Mouse (Mus musculus) cerebellum, adult 11 months (tissue): ENCODE data around the gene Zfp326.
"Not testable (repeated sequence)": the region's sequence is repeated elsewhere in the genome, so short reads cannot be mapped to it uniquely, and the experiment has no call there.

ENCODE experiments used
- DNase-seq: peaks from one replicate; pipeline ENCODE4 v3.0.0; 2022

Gene Zfp326

DNA sequence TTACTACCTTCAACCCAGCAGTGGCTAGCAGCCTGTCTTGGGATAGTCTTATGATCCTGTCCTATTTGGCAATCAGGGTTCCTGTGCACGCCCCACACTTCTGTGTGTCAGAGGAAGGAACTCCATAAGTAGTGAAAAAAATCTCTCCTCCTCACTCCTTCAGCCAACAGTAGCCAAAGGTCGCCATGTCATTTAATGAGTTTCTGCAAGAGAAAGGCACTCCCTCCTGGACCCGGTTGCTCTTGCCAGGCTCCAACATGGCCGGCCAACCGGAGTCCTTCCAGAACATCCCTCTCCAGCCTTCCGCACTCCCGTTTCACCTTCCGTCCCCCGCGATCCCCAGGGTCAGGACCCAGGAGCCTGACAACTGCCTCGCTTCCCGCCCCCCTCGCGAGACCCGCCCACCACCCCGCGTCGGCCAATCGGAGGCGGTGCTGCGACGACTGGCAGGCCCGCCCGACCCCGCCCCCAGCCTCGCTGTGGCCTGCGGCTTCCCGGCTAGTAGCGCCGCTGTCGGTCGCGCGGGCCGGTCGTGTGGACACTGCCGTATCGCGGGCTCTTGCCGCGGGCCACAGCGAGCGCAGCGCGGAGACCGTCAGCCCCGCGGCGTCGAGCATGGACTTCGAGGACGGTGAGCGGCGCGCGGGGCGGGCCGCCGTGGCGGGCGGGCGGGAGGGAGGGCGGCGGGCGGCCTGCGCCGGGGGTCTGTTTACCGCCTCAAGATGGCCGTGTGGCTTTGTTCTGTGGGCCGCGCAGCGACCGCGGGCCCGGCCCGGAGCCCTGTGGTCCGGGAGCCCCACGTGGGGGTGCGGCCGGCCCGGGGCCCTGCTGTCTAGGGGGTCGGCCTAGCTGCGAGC, at the start of gene Zfp326:
TSS of gene Zfp326 (plus strand) at position 498 of the 857 bp plus-strand sequence.
- peak; percentile 84 for DNase-seq

DNA sequence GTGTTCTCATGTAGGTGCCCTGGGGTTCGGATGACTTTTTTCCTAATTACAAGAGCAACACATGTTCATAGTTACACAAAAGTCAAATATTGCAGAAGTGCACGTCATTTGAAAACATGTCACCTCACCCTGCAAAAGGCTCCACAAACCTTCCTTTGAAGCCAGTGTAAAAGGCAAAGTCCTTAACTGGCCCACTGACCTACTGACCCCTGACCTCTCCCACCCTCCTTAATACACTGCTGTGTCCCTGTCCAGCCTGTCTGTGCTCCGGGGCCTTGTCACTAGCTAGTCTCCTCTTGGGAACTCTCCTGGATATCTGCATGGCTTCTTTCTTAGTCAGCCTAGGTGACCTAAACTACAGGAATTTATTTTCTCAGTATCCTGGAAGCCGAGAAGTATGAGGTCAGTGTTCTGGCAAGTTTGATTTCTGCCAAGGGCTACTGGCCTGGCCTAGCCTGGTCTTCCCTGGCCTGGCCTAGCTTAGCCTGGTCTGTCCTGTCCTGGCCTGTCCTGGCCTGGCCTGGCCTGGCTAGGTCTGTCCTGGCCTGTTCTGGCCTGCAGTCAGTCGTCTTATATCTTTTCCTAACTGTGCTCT, 49.4 kb upstream of the Zfp326 start:
- no peak for DNase-seq

DNA sequence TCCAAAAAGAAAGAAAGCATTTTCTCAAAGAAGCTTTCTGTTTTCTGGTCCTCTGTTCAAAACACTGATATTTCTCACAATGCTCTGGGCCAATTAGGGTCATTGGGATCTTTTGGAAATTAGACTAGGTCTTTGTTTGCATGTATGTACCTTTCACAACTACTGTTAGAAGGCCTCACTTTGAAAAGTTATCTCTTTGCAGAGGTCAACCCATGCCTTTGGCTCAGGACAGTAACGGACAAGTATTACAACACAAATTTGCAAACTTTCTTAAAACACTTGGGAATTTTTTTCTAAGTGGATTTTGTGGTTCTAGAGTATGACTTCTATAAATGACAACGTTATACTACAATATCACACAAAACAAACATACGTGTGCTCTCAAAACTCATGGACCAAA, 48.3 kb upstream of the Zfp326 start:
- no peak for DNase-seq

DNA sequence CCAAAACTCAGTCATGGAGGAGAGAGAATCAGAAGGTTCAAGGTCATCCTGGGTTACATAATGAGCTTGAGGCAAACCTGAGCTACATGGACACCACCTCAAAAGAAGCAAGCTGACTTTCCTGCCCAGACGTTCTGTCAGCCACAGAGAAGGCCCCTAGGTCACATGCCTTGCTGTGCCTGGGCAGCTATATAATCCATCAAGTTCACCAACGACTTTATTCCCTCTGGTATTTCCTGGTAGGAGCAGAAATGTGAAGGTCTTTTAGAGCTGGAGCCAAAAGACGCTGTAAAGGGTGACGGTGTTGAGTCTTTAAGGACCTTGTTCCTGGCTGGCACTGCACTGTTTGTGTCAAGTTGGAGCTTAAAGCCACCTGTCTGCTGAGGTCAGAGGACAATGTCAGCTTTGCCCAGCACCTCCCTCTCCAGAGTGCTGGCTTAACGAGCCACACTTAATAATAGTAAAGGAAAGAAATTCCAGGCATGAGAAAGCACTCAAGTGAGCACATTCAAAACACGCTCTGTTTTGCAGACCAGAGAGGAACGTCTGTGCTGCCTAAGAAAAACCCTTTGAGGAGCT, 47.3 kb upstream of the Zfp326 start:
- no peak for DNase-seq

DNA sequence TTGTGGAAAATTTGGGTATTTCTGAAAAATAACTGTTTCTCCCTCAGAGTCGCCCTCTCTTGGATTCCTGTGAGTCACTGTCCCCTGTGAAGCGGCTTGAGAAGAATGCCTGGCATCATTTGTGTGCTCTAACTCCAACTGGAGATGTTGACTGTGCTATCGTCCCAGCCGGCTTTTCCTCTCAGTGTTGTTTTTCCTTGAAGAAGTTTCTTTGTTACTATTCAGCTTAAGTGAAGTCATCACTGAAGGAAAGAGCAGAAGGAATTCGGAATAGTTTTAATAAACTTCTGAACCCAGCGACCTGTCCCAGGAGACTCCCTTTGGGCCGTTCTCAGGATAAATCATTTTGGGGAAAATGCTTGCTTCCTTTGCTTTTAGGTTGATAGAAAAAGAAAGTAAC, 44.2 kb upstream of the Zfp326 start:
- no peak for DNase-seq

DNA sequence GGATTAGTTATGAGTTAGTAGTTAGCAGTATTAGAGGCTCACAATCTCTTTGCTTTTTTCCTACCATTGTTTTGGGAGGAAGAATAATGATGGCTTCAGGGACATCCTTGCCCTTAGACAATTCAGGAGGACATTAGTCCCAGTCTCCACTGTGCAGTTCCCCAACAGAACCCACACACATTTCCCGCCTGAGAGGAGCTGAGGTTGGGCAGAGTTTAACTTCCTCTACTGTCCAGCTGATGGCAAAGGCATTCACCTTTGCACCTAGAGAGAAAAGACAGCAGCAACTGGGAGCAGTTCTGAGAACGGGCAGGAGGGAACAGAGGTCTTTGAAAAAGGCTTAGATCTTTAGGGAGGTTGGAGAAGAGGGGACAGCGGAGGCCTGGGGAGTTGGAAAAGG, 42.4 kb upstream of the Zfp326 start:
- no peak for DNase-seq

DNA sequence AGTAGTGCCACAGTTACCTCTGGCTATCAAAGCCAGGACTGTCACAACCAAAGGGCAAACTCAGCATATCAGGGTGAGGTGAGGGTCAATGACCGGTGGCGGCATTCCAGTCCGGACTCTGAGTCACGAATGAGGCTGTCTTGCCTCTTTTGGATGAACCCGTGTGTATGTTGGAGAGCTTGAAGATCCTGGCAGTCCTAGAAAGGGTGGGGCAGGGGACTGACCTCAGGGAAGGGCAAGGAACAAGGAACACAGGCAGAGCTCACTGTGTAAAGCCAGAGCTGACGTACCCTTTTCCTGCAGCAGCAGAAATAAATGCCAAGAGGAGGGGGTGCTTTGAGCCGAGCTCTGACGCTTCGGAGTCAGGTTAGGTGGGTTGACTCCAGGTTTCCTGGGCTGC, 40.4 kb upstream of the Zfp326 start:
- no peak for DNase-seq

DNA sequence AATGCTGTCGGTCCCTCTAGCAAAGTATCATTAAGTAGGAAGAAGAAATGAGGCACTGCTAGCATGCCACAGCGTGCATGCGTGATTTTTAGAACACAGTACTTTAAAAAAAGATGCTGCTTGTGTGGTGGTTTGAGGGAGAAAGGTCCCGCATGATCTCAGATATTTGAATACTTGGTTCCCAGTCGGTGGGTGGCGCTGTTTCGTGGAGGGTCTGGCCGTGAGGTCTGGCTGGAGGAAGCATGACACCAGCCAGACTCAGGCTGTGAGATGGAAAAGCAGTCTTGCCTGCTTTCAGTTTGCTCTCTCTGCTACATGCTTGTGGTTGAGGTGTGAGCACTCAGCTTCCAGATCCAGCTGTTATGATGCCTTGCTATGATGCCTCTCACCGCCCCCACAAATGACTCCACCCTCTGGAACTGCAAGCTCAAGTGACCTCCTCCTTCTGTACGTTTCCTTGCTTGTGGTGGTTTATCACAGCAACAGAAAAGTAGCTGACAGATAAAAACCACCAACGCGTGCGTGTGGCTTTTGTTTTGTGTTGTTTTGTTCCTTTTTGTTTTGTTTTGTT, 36.5 kb upstream of the Zfp326 start:
- no peak for DNase-seq

DNA sequence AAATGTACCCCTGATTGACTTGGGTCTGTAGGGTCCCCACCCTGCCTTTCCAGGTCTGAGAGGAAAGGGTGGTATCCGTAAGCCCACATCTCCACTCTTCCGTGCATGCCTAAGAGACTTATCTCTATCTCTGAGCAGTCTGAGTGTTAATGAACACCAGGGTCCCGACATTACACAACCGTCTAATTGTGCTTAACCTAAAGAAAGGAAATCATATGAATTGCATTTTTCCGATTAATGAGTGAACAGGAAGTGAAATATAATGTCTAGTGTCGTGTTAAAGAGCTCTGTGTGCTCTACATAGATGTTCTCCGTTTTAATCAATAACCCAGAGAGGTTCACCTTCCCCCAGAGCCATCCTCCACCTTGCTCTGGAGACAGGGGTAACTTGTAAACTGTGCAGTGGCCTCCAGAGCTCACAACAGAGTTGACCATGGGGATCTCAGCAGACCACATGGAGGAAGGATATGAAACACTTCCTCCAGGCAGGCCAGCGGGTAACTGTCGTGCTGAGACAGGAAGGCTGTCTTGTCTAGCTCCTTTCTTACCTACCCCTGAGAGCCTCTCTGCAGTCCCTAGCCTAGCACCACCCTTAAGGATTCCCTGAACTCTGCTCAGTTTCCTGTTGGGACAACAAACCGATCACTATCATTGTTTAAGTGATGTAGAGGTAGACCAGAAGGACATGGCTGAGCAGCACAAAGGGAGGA, 32.2 kb upstream of the Zfp326 start:
- no peak for DNase-seq

DNA sequence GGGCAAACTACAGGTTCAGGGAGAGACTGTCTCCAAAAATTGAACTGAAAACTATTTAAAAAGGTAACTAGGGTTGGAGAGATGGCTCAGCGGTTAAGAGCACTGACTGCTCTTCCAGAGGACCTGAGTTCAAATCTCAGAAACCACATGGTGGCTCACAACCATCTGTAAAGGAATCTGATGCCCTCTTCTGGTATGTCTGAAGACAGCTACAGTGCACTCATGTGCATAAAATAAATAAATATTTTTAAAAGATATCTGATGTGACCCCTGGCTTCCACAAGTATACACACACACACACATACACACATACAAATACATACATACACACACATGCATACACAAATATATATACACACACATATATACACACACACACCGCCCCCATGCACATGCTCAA, 31.3 kb upstream of the Zfp326 start:
- no peak for DNase-seq

DNA sequence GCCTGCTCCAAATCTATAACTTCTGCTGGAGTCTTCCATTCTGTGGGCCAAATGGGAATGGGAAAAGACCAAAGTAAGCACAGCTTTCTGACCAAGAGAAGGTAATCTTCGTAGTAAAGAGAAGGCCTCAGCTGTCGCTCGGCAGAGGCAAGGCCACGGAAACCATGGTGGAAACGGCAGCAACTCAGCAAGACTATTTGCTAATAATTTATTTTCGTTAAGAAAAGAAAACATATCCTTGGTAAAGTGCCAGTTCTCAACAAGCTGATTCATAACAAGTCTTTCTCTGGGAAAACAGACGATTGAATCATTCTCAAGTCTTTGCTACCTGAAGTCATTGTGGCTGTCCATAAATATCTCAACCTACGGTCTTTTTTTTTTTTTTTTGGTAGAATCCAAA, 28.6 kb upstream of the Zfp326 start:
- DNase-seq = no peak

DNA sequence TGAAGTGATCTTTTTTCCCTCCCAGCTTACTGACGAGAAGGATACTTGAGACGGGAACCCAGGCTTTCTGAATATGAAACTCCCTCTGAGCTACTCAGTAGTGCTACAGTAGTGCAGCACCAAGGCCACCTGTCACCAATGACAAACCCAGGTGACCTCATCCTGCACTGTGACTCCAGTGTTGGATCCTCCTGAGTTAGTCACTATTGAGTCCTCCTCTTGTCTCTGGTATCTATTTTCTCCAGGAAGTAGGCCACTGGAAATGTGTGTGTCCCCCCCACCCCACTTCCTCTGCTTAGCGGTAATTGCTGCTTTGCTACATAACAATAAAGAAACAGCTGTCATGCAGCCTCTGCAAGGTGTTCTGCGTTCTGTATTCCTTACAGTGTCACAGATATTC, 27.1 kb upstream of the Zfp326 start:
- no peak for DNase-seq

DNA sequence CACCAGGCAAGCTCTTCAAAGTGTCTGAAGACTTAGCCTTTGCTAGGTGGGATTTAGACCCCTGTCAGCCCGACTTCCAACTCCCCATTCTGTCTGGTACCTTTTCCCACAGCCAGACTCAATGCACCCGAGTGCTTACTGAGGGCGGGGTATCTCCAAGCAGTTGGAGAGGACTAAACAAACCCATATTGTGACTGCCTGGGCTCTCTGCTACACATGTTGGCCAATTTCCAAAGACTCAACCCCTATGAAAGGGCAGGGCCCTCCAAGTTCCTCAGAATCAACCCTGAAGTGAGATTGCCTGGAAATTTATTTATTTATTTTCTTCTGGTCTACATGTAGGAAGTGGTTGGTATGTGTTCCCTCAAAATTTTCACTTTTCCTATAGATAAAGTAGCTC, 26.7 kb upstream of the Zfp326 start:
- no peak for DNase-seq

DNA sequence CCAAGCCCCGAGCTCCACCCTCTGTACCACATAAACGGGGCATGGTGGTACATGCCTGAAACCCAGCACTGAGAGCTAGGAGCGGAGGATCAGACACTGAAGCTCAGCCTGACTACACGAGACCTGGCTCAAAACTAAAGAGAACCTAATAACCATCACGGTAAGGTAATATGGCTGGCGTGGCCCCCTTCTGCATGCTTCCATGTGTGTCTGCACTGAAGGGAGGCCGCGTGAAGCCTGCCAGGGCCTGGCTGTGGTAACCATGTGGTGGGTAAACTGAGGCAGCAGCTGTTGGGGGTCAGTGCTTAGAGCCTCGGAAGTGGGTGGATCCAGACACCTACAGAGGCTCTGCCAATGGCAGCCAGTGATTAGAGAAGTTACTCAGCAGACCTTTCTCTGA, 23.1 kb upstream of the Zfp326 start:
- DNase-seq = no peak

DNA sequence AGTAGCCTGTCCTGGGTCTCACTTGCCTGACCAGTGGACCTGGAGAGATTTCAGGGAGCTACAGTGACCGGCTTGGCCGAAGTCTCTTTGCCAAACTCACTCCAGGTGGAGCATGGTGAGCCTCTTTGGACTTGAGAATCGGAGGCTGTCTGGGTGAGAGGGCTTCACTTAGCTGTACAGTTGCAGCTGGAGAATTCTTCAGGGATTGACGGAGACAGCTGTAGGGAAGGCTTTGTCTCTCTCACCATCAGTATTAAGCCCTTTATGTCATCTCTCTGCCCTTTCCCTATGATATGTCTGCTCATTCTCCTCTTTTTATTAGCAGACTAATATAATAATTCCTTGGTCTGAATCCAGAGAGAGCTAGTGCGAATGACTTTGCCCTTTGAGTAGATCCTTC, 18.9 kb upstream of the Zfp326 start:
- no peak for DNase-seq

DNA sequence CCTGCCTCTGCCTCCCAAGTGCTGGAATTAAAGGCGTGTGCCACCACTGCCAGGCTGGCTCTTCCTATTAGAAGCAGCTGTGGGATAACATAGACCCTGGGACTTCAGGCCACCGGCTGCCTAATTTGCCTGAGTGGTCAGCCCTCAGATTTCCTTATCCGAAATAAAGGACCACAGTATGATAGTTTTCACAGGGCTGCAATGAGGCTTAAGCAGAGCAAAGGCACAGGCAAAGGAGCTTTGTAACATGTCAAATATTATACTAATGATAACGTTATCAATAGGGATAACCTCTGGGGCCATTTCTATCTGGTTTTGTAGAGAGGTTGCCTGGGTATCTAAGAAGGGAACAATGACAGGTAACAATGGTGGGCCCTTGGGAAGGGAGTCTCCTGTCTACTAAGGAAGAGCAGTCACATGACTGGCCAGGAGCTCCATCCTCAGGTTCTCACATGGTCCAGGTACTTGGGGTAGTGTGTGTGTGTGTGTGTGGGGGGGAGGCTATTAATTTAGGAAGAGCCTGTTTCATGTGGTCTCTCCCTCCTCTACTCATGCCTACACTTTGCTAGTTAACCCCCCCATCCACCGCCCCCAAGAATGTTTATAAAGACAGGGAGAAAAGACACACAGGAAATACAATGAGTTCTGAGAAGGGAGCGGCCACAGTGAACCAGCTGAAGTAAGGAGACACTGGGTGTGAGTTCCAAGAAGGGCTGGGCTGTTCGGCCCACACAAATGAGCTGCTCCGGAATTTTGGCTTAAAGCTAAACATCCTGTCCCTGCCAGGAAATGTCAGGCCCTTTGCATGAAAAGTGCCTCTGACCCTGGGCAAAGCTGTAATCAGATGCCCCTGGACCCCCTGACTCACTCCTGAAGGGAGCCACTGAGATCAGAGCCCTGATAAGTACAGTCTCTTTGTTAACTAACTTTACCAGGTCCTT, 17.3 kb upstream of the Zfp326 start:
- DNase-seq = no peak

DNA sequence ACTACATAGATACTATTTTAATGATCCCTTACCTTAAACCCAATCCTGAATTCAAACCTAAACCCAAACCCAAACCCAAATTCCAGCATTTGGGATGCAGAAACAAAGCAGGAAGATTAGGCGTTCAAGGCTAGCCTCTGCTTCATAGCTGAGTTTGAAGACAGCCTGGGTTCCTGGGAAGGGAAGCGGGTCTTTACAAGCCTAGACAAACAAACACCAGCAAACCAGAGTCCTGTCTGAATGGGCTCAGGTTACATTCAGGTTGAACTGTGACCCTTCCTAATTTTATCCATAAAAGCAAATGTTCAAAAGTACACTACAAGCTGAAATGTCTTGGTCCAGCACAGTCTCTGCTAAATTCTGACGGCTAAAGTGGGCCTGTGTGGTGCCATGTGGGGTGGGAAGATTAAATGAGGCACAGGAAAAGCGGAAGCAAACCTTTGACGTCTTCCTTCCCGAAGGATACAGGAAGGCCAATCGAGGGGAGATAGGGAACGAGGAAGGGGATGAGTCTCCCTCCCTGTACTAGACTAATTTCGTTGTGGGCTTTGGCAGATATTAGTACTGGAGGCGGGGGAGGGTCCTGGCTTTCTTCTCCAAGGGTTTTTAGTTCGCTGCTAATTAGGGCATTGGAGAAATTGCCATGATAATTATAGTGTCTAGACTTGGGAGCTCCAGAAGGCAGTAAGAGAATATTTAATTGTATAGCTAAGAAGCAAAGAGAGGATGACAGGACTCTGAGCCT, 16.5 kb upstream of the Zfp326 start:
- no peak for DNase-seq

DNA sequence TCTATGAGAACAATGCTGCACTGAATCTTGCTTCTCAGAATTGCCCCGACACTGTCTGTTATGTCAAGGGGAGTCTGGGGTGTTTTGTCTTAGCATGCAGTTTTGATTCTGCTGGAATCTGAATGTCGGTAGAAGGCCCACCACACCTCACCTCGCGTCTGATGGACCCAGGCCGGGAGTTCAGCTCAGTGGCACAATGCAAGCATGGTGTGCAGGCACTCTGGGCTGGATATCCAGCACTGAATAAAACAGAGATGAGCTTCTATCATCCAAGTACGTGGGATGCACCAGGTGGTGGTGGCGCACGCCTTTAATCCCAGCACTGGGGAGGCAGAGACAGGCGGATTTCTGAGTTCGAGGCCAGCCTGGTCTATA, 15.9 kb upstream of the Zfp326 start:
- no peak for DNase-seq

DNA sequence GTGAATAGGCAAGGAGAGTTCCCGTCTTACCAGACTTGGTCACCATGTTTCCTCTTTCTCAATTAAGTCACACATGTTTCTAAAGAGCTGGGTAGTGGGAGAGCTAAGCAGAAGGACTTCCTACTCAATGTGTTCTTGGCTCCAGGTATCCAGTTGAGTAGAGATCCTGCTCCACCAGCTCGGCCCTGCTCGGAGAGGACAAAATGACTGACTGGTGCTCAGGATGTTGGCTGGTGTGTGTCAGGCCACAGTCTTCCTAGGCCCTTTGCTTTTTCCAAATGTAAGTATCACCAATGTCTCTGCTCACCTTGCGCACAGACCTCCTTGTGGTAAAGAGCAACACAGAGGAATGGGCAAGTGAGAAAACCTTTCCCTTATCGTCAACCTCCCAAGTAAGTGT, 14.7 kb upstream of the Zfp326 start:
- DNase-seq = no peak

DNA sequence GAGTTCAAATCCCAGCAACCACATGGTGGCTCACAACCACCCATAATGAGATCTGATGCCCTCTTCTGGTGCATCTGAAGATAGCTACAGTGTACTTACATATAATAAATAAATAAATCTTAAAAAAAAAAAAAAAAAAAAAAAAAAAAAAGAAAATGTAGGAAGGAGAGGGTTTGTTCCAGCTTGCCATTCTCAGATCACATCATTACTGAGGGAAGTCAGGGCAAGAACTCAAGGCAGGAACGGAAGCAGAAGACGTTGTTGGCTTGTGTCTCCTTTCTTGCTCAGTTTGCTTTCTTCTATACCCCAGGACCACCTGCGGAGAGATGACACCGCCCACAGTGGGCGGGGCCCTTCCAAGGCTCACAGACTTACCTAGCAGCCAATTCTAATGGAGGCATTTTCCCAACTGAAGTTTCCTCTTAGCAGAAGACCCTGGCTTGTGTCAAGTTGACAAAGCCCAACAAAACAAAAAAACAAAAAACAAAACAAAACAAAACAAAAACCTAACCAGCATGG, 11.2 kb upstream of the Zfp326 start:
- DNase-seq = not testable (repeated sequence)

DNA sequence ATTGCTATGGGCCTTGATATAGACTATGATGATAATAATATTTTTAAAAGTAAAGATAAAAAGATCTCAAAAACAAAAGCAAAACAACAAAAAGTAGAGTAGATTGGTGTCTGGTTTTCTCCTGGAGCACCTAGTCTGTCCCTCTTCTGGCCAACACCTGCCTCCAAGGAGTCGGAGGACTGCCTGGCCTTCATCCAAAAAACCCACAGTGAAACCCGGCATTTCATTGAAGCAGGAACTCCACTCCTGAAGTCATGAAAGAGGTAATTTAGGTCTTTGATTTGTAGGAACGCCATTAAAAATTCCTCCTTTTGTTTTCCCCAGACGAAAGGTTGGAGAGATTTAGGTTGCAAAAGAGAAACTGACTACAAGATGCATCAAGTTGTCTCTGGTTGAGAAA, 8.9 kb upstream of the Zfp326 start:
- no peak for DNase-seq
